Mouse (Mus musculus): ENCODE data around the gene Flad1. TPM values are rescaled to one million over a fixed set of nuclear protein-coding genes. Genes with fewer than 3 reads are reported as not detected.

Gene Flad1
- polyA plus RNA-seq, 1 experiment from 2014 or later, result 27.1 TPM

DNA sequence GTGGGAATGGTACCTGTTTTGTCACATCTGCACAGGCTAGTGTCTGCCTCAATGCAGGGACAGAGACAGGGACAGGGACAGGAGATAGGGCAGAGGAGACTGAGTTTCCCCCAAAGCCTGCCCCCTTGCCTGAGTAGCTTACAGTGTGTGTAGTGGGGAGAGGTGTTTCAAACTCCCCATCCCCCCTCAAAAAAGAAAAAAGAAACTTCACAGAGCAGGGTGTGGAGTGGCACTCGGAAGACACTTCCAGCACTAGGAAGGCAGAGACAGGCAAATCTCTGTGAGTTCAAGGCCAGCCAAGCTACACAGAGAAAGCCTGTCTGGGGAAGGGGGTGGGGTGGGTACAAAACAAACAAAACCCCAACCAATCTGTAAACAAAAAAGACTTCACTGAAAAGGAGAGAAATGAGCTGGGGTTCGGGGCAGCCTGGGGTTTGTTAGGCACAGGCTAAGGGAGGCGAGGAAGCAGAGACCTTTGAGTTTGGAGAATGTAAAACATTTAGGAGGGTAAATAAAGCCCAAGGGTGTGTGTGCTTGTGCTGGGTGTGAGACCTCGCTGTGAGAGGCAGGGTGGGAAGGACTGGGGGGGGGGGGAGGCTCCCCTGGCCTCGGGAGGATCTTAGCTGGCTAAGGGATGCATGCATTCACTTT lies 38.0 kb downstream of the Flad1 start:
- H3K4me3 ChIP-seq, result no peak overlapping the region
- ATAC-seq (ENCODE audit: insufficient number of reproducible peaks, low FRiP score, low TSS enrichment, low read depth), result no peak
- H3K27me3 ChIP-seq, result no peaks in the 10 kb centered on the region
- WGBS, result 50% methylated on average over 5 of the region's 5 CpGs
- no peaks in the 10 kb centered on the region for H3K36me3 ChIP-seq
- no peak overlapping the region for H3K9ac ChIP-seq
- no peaks in the 10 kb centered on the region for H3K9me3 ChIP-seq
- H3K4me2 ChIP-seq, result no peak overlapping the region
- peaks cover 12% of the 10 kb centered on the region for H3K4me1 ChIP-seq
- no peak overlapping the region for H3K27ac ChIP-seq

DNA sequence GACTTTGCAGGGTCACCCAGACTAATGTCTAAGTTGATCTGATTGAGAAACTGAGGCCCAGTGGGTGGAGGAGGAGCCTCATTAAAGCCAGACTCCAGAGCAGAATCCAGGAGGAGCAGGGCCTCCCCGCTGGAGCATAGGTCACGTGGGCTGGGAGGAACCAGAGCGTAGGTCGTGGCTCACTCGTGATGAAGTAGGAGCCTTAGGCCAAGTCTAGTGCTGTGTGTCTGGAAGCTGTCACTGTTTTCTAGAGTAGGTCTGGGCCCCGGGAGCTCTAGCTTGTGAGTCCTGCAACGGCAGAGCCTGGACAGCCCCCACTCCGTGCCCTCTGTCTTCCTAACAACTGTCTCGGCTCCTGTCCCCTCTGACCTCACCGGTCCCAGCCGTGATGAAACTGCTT lies 44.3 kb downstream of the Flad1 start:
- no peak overlapping the region for H3K27ac ChIP-seq
- no peak overlapping the region for H3K4me3 ChIP-seq
- no peaks in the 10 kb centered on the region for H3K4me1 ChIP-seq
- H3K36me3 ChIP-seq, result no peaks in the 10 kb centered on the region
- no peaks in the 10 kb centered on the region; the same call in 1 of the 2 replicates for H3K27me3 ChIP-seq
- WGBS, result 50% methylated on average over 11 of the region's 11 CpGs
- no peak overlapping the region for H3K4me2 ChIP-seq
- ATAC-seq (ENCODE audit: insufficient number of reproducible peaks, low FRiP score, low TSS enrichment, low read depth), result no peak
- no peaks in the 10 kb centered on the region for H3K9me3 ChIP-seq
- no peak overlapping the region for H3K9ac ChIP-seq

DNA sequence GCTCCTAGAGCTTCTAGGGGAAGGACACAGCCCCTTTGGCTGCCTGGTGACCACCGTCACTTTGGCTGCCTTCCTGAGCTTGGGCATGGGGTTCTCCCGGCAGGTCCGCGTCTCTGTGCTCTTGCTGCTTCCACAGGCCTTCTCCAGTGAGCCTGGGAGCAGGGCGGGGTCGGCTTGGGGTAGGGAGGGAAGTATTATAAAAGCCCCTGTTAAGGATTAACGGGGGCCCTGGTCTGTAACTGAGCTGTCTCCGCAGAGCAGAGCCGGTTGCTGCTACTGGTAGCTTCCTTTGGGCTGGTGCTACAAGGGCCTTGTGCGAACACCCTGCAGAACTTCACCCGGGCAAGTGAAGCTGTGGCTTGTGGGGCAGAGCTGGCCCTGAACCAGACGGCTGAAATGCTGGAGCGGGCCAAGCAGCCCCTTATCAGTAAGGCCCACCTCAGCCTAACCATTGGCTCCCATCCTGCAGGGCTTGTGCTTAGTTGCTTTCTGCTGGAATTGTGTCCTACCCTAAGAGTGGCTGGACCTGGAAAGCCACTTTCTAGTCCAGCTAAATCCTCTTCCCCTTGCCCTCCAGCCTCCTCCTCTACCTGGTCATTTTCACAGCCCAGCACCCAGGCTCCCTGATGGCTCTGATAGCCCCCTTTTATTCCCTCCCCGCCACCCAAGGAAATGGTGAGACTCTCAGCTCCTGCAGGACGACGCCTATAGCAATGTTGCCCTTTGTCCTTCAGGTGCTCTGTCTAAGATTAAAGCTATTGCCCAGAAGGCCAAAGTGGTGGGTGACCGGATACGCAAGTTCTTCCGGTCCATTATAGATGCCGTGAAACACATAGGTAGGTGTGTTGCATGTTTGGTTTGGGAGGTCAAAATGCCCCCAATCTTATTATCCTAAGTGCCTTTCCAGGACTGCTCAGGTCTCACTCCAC lies 45.9 kb downstream of the Flad1 start:
- H3K4me2 ChIP-seq, result no peak overlapping the region
- ATAC-seq (ENCODE audit: insufficient number of reproducible peaks, low FRiP score, low TSS enrichment, low read depth), result no peak
- H3K4me3 ChIP-seq, result no peak overlapping the region
- no peaks in the 10 kb centered on the region for H3K9me3 ChIP-seq
- H3K27me3 ChIP-seq, result no peaks in the 10 kb centered on the region; the same call in 1 of the 2 replicates
- no peak overlapping the region for H3K27ac ChIP-seq
- H3K36me3 ChIP-seq, result no peaks in the 10 kb centered on the region
- no peak overlapping the region for H3K9ac ChIP-seq
- 66% methylated on average over 20 of the region's 20 CpGs for WGBS
- no peaks in the 10 kb centered on the region for H3K4me1 ChIP-seq

DNA sequence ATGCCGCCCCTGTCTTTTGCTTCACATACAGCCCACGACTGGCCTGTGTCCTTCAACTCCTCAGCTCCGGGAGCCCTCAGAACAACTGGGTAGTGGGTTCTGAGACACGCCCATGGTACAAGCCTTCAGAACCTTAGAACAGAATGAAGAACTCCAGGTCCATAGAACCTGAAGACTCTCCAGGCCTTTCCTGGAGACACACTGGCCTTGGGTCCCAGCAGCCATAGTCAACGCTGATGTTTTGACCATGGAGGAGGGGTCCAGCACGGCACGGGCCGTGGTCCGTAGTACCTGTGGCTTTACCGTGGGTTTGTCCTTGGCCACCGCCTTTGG lies 46.6 kb downstream of the Flad1 start, which contains the start of gene Dcst1:
Gene Dcst1 (minus strand): TSS at position 101 of the 333 bp plus-strand sequence.
- no peak within 1 kb of the TSS for H3K4me3 ChIP-seq
- H3K9me3 ChIP-seq, result no peaks in the 10 kb centered on the region
- H3K9ac ChIP-seq, result no peak within 1 kb of the TSS
- H3K36me3 ChIP-seq, result no peaks in the 10 kb centered on the region
- H3K4me1 ChIP-seq, result no peaks in the 10 kb centered on the region
- no peak within 1 kb of the TSS for H3K27ac ChIP-seq
- ATAC-seq (ENCODE audit: insufficient number of reproducible peaks, low FRiP score, low TSS enrichment, low read depth), result no peak
- WGBS, result 89% methylated on average over 11 of the region's 11 CpGs
- H3K27me3 ChIP-seq, result no peaks in the 10 kb centered on the region; the same call in 1 of the 2 replicates
- H3K4me2 ChIP-seq, result no peak within 1 kb of the TSS

DNA sequence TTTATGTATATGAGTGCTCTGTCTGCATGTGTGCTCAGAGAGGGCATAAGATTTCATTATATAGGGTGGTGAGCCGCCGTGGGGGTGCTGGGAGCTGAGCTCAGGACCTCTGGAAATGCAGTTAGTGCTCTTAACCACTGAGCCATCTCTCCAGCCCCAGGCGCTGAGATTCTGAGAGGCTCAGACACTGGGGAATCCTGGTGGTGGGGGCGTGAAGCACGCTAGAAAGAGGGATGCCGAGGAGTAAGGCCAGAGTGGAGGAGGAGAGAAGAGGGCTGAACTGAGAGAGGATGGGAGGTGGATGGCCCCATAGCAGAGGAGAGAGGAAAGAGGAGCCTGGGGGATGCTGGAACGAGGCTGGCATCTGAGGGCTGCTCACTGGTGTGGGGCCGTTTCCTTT lies 47.0 kb downstream of the Flad1 start:
- Histone ChIP-seq H3K27me3 (no peaks in the 10 kb centered on the region; the same call in 1 of the 2 replicates), H3K27ac (no peak overlapping the region), H3K4me1 (no peaks in the 10 kb centered on the region), H3K4me3 (no peak overlapping the region), H3K9ac (no peak overlapping the region), H3K4me2 (no peak overlapping the region), H3K36me3 (no peaks in the 10 kb centered on the region), H3K9me3 (no peaks in the 10 kb centered on the region)
- no peak for ATAC-seq (ENCODE audit: insufficient number of reproducible peaks, low FRiP score, low TSS enrichment, low read depth)
- WGBS, result 67% methylated on average over 8 of the region's 8 CpGs

DNA sequence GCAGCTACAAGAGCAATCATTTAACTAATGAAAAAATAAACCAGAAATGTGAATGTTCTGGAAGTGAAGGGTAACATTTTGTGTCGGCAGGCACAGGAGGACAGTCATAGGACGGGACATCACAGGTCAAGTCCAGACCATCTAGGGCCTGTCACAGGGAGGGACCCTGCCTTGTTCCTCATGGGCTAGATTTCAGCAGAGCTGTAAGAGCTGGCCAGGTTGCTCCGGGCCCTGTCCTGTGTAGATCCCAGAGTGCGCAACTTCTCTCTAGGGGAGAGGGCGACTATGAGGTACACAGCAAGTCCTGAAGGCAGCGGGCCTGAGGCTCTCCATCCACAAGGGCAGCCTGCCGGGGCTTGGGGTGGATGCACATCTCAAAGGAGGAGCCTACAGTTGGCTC lies 50.0 kb downstream of the Flad1 start, which contains the start of gene Dcst2:
Gene Dcst2 (plus strand): TSS at position 301 of the 400 bp plus-strand sequence.
- Histone ChIP-seq H3K4me2 (no peak within 1 kb of the TSS), H3K9me3 (no peaks in the 10 kb centered on the region), H3K27ac (no peak within 1 kb of the TSS), H3K9ac (no peak within 1 kb of the TSS), H3K36me3 (no peaks in the 10 kb centered on the region), H3K4me3 (no peak within 1 kb of the TSS), H3K4me1 (no peaks in the 10 kb centered on the region), H3K27me3 (no peaks in the 10 kb centered on the region; the same call in 1 of the 2 replicates)
- no peak for ATAC-seq (ENCODE audit: insufficient number of reproducible peaks, low FRiP score, low TSS enrichment, low read depth)
- 84% methylated on average over 7 of the region's 7 CpGs for WGBS

DNA sequence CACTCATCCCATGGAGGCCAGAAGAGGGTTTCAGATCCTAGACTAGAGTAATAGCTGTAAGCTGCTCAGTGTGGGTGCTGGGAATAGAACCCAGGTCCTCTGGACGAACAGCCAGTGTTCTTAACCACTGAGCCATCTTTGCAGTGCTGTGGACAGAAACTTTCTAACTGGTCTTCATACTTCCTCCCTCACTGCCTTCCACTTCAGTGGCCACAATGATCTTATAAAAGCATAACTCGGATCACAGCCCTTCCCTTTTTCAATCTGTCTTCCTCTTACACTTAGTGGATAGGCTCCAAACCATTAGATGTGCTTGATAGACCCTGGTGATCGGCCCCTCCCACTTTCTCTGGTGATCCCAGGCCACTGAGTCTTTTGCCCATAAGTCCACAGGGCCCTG lies 51.4 kb downstream of the Flad1 start:
- Histone ChIP-seq H3K4me3 (no peak overlapping the region), H3K4me2 (no peak overlapping the region), H3K27me3 (no peaks in the 10 kb centered on the region; the same call in 1 of the 2 replicates), H3K4me1 (no peaks in the 10 kb centered on the region), H3K9me3 (no peaks in the 10 kb centered on the region), H3K9ac (no peak overlapping the region), H3K27ac (no peak overlapping the region), H3K36me3 (no peaks in the 10 kb centered on the region)
- 71% methylated on average over 3 of the region's 3 CpGs for WGBS
- no peak for ATAC-seq (ENCODE audit: insufficient number of reproducible peaks, low FRiP score, low TSS enrichment, low read depth)

DNA sequence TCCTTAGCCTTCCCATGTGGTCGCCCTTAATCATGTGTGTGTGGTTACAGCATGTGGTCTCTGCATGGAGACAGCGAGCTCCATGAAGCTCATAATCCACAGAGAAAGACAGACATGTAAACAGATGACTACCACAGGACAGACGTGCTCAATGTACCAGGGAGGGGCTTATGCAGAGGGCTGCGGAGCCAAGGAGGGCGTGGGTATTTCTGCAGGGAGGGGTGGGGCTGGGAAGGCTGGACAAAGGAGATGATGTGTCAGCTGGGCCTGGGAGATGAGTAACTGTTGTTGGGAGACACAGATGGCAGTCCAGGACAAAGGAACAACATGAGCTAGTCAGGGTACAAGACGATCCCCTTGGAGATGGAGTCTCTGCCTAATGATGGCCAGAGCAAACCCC lies 52.0 kb downstream of the Flad1 start:
- Histone ChIP-seq H3K4me2 (no peak overlapping the region), H3K27ac (no peak overlapping the region), H3K4me1 (peaks cover 4% of the 10 kb centered on the region; the same call in 1 of the 2 replicates), H3K9ac (no peak overlapping the region), H3K4me3 (no peak overlapping the region), H3K9me3 (no peaks in the 10 kb centered on the region), H3K36me3 (no peaks in the 10 kb centered on the region), H3K27me3 (no peaks in the 10 kb centered on the region)
- 72% methylated on average over 6 of the region's 6 CpGs for WGBS
- ATAC-seq (ENCODE audit: insufficient number of reproducible peaks, low FRiP score, low TSS enrichment, low read depth), result no peak

DNA sequence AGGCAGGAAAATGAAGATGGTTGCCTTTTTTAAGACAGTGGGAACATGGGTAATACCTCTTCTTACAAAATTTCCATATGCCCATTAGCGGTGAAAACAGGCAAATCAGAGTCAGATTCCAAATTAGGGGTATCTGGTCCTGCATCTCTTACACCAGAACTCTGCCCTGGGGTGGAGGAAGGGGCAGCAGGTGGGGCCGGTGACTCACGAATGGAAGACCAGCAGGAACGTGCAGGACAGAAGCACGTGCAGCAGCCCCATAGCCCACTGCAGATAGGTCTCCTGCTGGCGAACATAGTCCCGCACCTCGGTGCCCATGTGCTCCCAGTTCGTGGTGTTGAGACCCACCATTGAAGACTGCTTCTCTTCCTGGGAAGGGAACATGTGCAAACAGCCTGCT lies 55.6 kb downstream of the Flad1 start:
- H3K36me3 ChIP-seq, result no peaks in the 10 kb centered on the region

DNA sequence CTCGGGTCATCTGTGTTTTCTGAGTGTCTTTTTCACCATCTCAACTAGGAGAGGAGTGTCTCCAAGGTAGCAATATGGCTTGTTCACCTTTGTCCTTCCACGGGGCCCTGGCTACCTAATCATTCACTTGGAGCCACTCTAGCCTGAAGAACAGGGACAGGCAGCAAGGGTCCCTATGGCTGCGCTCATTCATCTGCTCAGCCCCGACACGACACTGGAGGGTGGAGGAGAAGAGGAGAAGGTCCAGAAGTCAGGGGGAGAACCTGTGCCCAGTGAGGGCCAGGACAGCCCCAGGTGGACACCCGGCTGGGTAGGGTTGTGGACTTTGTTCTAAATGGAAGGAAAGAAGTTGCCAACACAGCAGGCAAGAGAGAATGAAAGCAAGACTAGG lies 56.2 kb downstream of the Flad1 start:
- Histone ChIP-seq H3K4me1 (peaks cover 7% of the 10 kb centered on the region), H3K36me3 (no peaks in the 10 kb centered on the region), H3K27me3 (no peaks in the 10 kb centered on the region; the same call in 1 of the 2 replicates), H3K4me3 (no peak overlapping the region), H3K9ac (no peak overlapping the region), H3K4me2 (no peak overlapping the region), H3K27ac (no peak overlapping the region), H3K9me3 (no peaks in the 10 kb centered on the region)
- ATAC-seq (ENCODE audit: insufficient number of reproducible peaks, low FRiP score, low TSS enrichment, low read depth), result no peak
- 80% methylated on average over 6 of the region's 6 CpGs for whole genome bisulfite sequencing

More for the DNA sequence above, 55.6 kb downstream of the Flad1 start:
- Histone ChIP-seq H3K27me3 (no peaks in the 10 kb centered on the region), H3K9me3 (no peaks in the 10 kb centered on the region), H3K9ac (no peak overlapping the region), H3K4me1 (peaks cover 4% of the 10 kb centered on the region; the same call in 1 of the 2 replicates), H3K27ac (no peak overlapping the region), H3K4me3 (no peak overlapping the region), H3K4me2 (no peak overlapping the region)
- ATAC-seq (ENCODE audit: insufficient number of reproducible peaks, low FRiP score, low TSS enrichment, low read depth), result no peak
- WGBS, result 63% methylated on average over 9 of the region's 9 CpGs

DNA sequence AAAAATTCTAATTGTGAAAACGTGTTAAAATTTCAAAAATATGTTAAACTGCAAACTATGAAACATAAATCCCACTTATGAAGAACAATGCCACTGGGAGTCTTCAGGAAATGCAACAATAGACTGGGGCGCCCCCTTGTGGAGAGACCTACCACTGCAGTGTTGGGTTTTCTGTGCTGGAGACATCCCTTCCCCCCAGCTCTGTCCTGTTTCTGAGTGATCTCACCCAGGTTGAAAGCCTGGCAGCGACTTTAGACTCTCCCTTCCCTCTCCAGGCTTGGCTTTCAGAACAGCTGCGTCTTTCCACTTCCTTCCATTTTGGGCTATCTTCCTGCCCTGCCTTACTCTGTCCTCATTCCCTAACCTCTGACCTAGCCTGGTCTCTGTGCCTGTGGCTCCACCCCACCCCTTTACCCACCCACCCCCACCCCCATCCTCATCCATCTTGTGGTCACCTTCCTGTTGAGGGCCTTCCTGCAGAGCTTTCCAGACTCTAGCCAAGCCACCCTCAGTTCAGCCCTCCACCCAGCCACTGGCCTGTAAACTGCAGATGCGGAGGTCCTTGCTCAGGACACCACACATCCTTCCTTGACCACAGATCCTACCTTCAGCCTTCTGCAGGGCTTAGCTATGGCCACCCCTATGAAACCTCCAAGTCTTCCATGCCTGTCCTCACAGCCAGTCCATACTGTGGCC lies 56.7 kb downstream of the Flad1 start:
- no peak overlapping the region for H3K4me2 ChIP-seq
- no peaks in the 10 kb centered on the region for H3K9me3 ChIP-seq
- WGBS, result 16% methylated on average over 5 of the region's 5 CpGs
- peaks cover 12% of the 10 kb centered on the region for H3K4me1 ChIP-seq
- no peak overlapping the region for H3K27ac ChIP-seq
- no peaks in the 10 kb centered on the region for H3K36me3 ChIP-seq
- no peak overlapping the region for H3K9ac ChIP-seq
- ATAC-seq (ENCODE audit: insufficient number of reproducible peaks, low FRiP score, low TSS enrichment, low read depth), result no peak
- H3K27me3 ChIP-seq, result no peaks in the 10 kb centered on the region; the same call in 1 of the 2 replicates
- H3K4me3 ChIP-seq, result no peak overlapping the region

Measured in limb, embryonic 15.5 days (tissue).